Mouse (Mus musculus): ENCODE data around the gene Lce1b. TPM values are rescaled to one million over a fixed set of nuclear protein-coding genes. Genes with fewer than 3 reads are reported as not detected.

Lce1b gene
- polyA plus RNA-seq, 1 experiment from 2014 or later: not detected

DNA sequence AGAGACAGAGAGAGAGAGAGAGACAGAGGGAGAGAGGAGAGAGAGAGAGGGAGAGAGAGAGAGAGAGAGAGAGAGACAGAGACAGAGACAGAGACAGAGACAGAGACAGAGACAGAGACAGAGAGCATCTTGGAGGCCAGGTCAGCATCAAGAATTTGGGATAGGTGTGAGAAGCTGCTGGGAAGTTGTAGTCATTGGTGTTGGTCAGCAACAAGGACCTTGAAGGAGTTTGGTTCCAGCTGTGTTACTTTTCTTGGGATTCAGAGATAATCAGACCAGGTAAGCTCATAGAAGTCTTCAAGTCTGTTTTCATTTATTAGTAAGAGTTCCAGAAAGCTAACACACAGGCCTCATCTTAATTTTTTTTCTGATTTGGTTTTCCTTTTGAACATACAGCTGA, 49.3 kb downstream of the Lce1b start, which contains the start of gene 2210017I01Rik:
Gene 2210017I01Rik, minus strand, starts transcription at position 101 of the 400 bp plus-strand sequence.
- Histone ChIP-seq H3K9me3 (no peaks in the 10 kb centered on the region), H3K27ac (replicated peaks) (no peak within 1 kb of the TSS), H3K36me3 (replicated peaks) (no peaks in the 10 kb centered on the region), H3K4me3 (no peak within 1 kb of the TSS), H3K27me3 (replicated peaks; ENCODE audit: low read depth, poor library complexity, severe bottlenecking) (no peaks in the 10 kb centered on the region), H3K4me1 (no peaks in the 10 kb centered on the region)
- no peak for DNase-seq (ENCODE audit: low spot score)

Other genes starting within 250 kb of the Lce1b start
- gene Sprr2i, start 248.9 kb downstream of the Lce1b start, polyA plus RNA-seq (2016; fragmentation: Nextera tagmentation; extraction: Ambion mirVana): not detected in 2 replicates
- not detected in 2 replicates for gene Sprr2j-ps, start 238.8 kb downstream of the Lce1b start, polyA plus RNA-seq (2016; fragmentation: Nextera tagmentation; extraction: Ambion mirVana)
- 10.3 and 10.6 TPM in 2 replicates for gene Gm9774, start 227.5 kb downstream of the Lce1b start, polyA plus RNA-seq (2016; fragmentation: Nextera tagmentation; extraction: Ambion mirVana)
- not detected in 2 replicates for gene Sprr2k, start 224.3 kb downstream of the Lce1b start, polyA plus RNA-seq (2016; fragmentation: Nextera tagmentation; extraction: Ambion mirVana)
- not detected in 2 replicates for gene Sprr1b, start 218.1 kb downstream of the Lce1b start, polyA plus RNA-seq (2016; fragmentation: Nextera tagmentation; extraction: Ambion mirVana)
- gene Sprr3, start 198.2 kb downstream of the Lce1b start, polyA plus RNA-seq (2016; fragmentation: Nextera tagmentation; extraction: Ambion mirVana): not detected in 2 replicates
- not detected in 2 replicates for gene Sprr1a, start 171.0 kb downstream of the Lce1b start, polyA plus RNA-seq (2016; fragmentation: Nextera tagmentation; extraction: Ambion mirVana)
- not detected in 2 replicates for gene Sprr4, start 156.4 kb downstream of the Lce1b start, polyA plus RNA-seq (2016; fragmentation: Nextera tagmentation; extraction: Ambion mirVana)
- not detected in 2 replicates for gene 2310046K23Rik, start 122.4 kb downstream of the Lce1b start, polyA plus RNA-seq (2016; fragmentation: Nextera tagmentation; extraction: Ambion mirVana)
- not detected in 2 replicates for gene Ivl, start 83.2 kb downstream of the Lce1b start, polyA plus RNA-seq (2016; fragmentation: Nextera tagmentation; extraction: Ambion mirVana)
- gene Smcp, start 67.9 kb downstream of the Lce1b start, polyA plus RNA-seq (2016; fragmentation: Nextera tagmentation; extraction: Ambion mirVana): not detected in 2 replicates
- not detected in 2 replicates for gene 2210017I01Rik, start 49.4 kb downstream of the Lce1b start, polyA plus RNA-seq (2016; fragmentation: Nextera tagmentation; extraction: Ambion mirVana)
- gene Lce6a, start 35.3 kb downstream of the Lce1b start, polyA plus RNA-seq (2016; fragmentation: Nextera tagmentation; extraction: Ambion mirVana): not detected in 2 replicates
- gene Lce1a1, start 8.6 kb downstream of the Lce1b start, polyA plus RNA-seq (2016; fragmentation: Nextera tagmentation; extraction: Ambion mirVana): not detected in 2 replicates
- gene Lce1a2, start 13.4 kb upstream of the Lce1b start, polyA plus RNA-seq (2016; fragmentation: Nextera tagmentation; extraction: Ambion mirVana): not detected in 2 replicates
- gene Lce1c, start 22.3 kb upstream of the Lce1b start, polyA plus RNA-seq (2016; fragmentation: Nextera tagmentation; extraction: Ambion mirVana): not detected in 2 replicates
- gene Lce1d, start 30.3 kb upstream of the Lce1b start, polyA plus RNA-seq (2016; fragmentation: Nextera tagmentation; extraction: Ambion mirVana): not detected in 2 replicates
- not detected in 2 replicates for gene Lce1e, start 52.1 kb upstream of the Lce1b start, polyA plus RNA-seq (2016; fragmentation: Nextera tagmentation; extraction: Ambion mirVana)
- not detected in 2 replicates for gene Lce1f, start 63.4 kb upstream of the Lce1b start, polyA plus RNA-seq (2016; fragmentation: Nextera tagmentation; extraction: Ambion mirVana)
- not detected in 2 replicates for gene Gm38119, start 82.2 kb upstream of the Lce1b start, polyA plus RNA-seq (2016; fragmentation: Nextera tagmentation; extraction: Ambion mirVana)
- gene Lce1g, start 95.4 kb upstream of the Lce1b start, polyA plus RNA-seq (2016; fragmentation: Nextera tagmentation; extraction: Ambion mirVana): not detected in 2 replicates
- not detected in 2 replicates for gene Lce1h, start 108.1 kb upstream of the Lce1b start, polyA plus RNA-seq (2016; fragmentation: Nextera tagmentation; extraction: Ambion mirVana)
- not detected in 2 replicates for gene Lce1i, start 122.0 kb upstream of the Lce1b start, polyA plus RNA-seq (2016; fragmentation: Nextera tagmentation; extraction: Ambion mirVana)
- not detected in 2 replicates for gene Lce1j, start 133.6 kb upstream of the Lce1b start, polyA plus RNA-seq (2016; fragmentation: Nextera tagmentation; extraction: Ambion mirVana)
- not detected in 2 replicates for gene Lce1k, start 151.0 kb upstream of the Lce1b start, polyA plus RNA-seq (2016; fragmentation: Nextera tagmentation; extraction: Ambion mirVana)
- not detected in 2 replicates for gene Kprp, start 170.3 kb upstream of the Lce1b start, polyA plus RNA-seq (2016; fragmentation: Nextera tagmentation; extraction: Ambion mirVana)
- not detected in 2 replicates for gene Lce1l, start 194.4 kb upstream of the Lce1b start, polyA plus RNA-seq (2016; fragmentation: Nextera tagmentation; extraction: Ambion mirVana)
- gene 2310050C09Rik, start 213.3 kb upstream of the Lce1b start, polyA plus RNA-seq (2016; fragmentation: Nextera tagmentation; extraction: Ambion mirVana): not detected in 2 replicates